Mouse (Mus musculus): ENCODE results near the gene Arl16. TPM values are rescaled to one million over a fixed set of nuclear protein-coding genes. Genes with fewer than 3 reads are reported as not detected.

Arl16 gene
- polyA plus RNA-seq, 1 experiment from 2014 or later = 36.3 TPM

DNA sequence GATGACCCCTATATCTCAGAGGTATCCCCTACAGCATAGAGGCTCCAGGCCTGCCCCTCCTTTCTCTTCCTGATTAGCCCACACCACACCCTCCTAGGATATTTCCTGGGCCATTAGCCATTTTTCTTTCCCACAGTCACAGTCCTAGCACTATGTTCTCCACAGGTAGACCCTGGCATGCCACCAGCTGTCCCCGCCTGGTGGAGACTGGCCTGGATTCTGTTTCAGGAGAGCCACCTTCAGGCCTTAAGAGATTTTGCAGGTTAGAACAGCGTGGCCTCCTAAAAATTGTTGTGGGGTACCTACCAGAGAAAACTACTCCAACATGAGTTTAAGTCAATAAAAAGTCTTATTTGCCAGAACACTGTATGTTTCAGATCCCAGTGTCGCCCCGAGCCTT, 39.5 kb upstream of the Arl16 start:
- ATAC-seq (no peak), DNase-seq (ENCODE audit: low read depth, low spot score) (no peak)
- no peak for TF ChIP-seq CTCF (IDR thresholded peaks at IDR 0.05)
- in situ Hi-C loops (cut with MboI; ENCODE audit: low pct_unique_long_range_greater_than_20kb) = no loop called here
- no peaks in the 10 kb centered on the region for H3K27me3 ChIP-seq
- ChIA-PET CTCF (interaction anchor here (1.1 to 4.2 kb wide), 3 partner anchors 8 to 16 kb away, joined by 3 to 26 read pairs (median 3); partner anchors contain the start of gene Slc25a10), POLR2A (no interaction called here)

DNA sequence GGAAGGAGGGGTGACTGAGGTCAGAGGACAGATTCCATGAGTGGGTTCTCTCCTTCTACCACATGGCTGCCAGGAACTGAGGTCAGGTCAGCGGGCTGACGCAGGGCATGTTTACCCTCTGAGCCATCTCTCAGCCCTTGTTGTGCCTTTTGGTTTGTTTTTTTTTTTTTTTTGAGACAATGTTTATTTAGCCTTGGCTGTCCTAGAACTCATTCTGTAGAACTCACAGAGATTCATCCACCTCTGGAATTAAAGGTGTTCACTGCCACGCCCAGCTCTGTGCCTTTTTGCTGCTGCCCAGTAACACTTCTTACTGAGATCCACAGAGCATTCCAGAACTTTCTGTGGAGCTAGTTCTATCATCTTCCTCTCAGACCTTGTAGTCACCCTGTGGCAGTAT, 38.3 kb upstream of the Arl16 start:
- POLR2A ChIA-PET = no interaction called here
- ATAC-seq = no peak
- no peak for TF ChIP-seq CTCF (IDR thresholded peaks at IDR 0.05)
- DNase-seq (ENCODE audit: low read depth, low spot score) = no peak
- CTCF ChIA-PET = interaction anchor here (1.1 to 4.2 kb wide), 2 partner anchors 10 to 15 kb away, joined by 3 to 26 read pairs; partner anchors contain the start of gene Slc25a10
- no peaks in the 10 kb centered on the region for H3K27me3 ChIP-seq
- in situ Hi-C loops (cut with MboI; ENCODE audit: low pct_unique_long_range_greater_than_20kb) = no loop called here

- CTCF ChIA-PET = interaction anchor here (1.9 kb wide), 1 partner anchor 12 kb away, joined by 8 read pairs; no protein-coding TSS in a partner anchor
- POLR2A ChIA-PET = interaction anchor here (0.6 to 1.8 kb wide), 2 partner anchors 10 to 13 kb away, joined by 3 to 4 read pairs; partner anchors contain the start of gene Slc25a10
- no peak for TF ChIP-seq CTCF (IDR thresholded peaks at IDR 0.05)
- no peaks in the 10 kb centered on the region for H3K27me3 ChIP-seq
- ATAC-seq (no peak), DNase-seq (ENCODE audit: low read depth, low spot score) (no peak)
- in situ Hi-C loops (cut with MboI; ENCODE audit: low pct_unique_long_range_greater_than_20kb) = no loop called here
Measured at GRCm38 (mm10) chr11:120501701-120502100, 34.3 kb upstream of the Arl16 start.

- ATAC-seq (no peak), DNase-seq (ENCODE audit: low read depth, low spot score) (no peak)
- ChIA-PET CTCF (interaction anchor here (1.2 kb wide), 1 partner anchor 11 kb away, joined by 3 read pairs; no protein-coding TSS in a partner anchor), POLR2A (interaction anchor here (0.6 to 1.8 kb wide), 2 partner anchors 9 to 14 kb away, joined by 3 to 4 read pairs; partner anchors contain the start of gene Slc25a10)
- no peak for TF ChIP-seq CTCF (IDR thresholded peaks at IDR 0.05)
- H3K27me3 ChIP-seq = no peaks in the 10 kb centered on the region
- in situ Hi-C loops (cut with MboI; ENCODE audit: low pct_unique_long_range_greater_than_20kb) = no loop called here
Measured at GRCm38 (mm10) chr11:120501018-120501417, 33.6 kb upstream of the Arl16 start.

GRCm38 (mm10) chr11:120500357-120500756, 33.0 kb upstream of the Arl16 start:
- POLR2A ChIA-PET = interaction anchor here (0.6 to 1.8 kb wide), 2 partner anchors 8 to 297 kb away, joined by 3 to 4 read pairs; partner anchors contain the start of gene Slc25a10
- ATAC-seq (no peak), DNase-seq (ENCODE audit: low read depth, low spot score) (no peak)

DNA sequence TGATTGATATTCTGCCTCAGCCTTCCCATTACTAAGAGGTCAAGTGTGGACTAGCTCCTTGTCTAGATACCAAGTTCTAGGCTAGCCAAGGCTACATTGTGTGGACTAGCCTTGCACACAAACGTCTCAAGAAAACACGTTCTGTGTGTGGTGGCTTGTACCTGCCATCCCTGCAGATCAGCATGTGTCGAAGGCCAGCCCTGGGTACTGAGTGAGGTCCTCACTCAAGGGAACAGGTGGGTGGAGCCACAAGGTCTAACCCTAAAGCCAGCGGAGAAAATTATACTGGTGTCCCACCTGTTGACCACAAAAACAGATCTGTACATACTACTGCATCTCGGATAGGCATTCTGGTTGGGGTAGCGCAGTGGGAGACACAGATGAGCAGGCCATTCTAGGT, 32.5 kb upstream of the Arl16 start:
- no peak for ATAC-seq
- no peak for DNase-seq (ENCODE audit: low read depth, low spot score)
- POLR2A ChIA-PET = interaction anchor here (0.6 to 1.8 kb wide), 2 partner anchors 8 to 297 kb away, joined by 3 to 4 read pairs; partner anchors contain the start of gene Slc25a10
- no peak for TF ChIP-seq CTCF (IDR thresholded peaks at IDR 0.05)
- in situ Hi-C loops (cut with MboI; ENCODE audit: low pct_unique_long_range_greater_than_20kb) = no loop called here
- CTCF ChIA-PET = interaction anchor here (1.2 kb wide), 1 partner anchor 10 kb away, joined by 3 read pairs; no protein-coding TSS in a partner anchor
- H3K27me3 ChIP-seq = no peaks in the 10 kb centered on the region

More at GRCm38 (mm10) chr11:120500357-120500756, 33.0 kb upstream of the Arl16 start:
- H3K27me3 ChIP-seq = no peaks in the 10 kb centered on the region
- TF ChIP-seq CTCF (IDR thresholded peaks at IDR 0.05) = no peak
- CTCF ChIA-PET = interaction anchor here (1.2 kb wide), 1 partner anchor 11 kb away, joined by 3 read pairs; no protein-coding TSS in a partner anchor
- in situ Hi-C loops (cut with MboI; ENCODE audit: low pct_unique_long_range_greater_than_20kb) = no loop called here

DNA sequence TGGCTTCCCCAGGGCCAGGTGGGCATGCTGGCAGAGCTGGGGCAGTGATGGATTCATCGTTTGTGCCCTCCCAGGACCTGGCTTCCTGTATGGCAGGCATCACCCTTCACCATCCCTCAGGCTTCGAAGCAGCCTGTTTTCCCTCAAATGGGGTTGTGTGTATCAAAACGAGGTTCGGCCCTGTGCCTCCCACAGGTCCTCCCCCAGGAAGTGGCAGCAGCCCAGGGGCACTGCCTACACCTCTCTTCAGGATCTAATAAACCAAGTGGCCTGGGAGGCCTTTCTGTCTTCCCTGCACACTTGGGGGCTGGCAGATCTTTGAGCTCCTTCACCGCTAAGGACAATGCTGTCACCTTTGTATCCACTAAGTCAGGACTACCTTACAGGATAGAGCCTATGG, 31.5 kb upstream of the Arl16 start:
- no peak for TF ChIP-seq CTCF (IDR thresholded peaks at IDR 0.05)
- POLR2A ChIA-PET = no interaction called here
- no peak for DNase-seq (ENCODE audit: low read depth, low spot score)
- CTCF ChIA-PET = no interaction called here
- in situ Hi-C loops (cut with MboI; ENCODE audit: low pct_unique_long_range_greater_than_20kb) = no loop called here
- H3K27me3 ChIP-seq = no peaks in the 10 kb centered on the region
- ATAC-seq = no peak

- H3K27me3 ChIP-seq = no peaks in the 10 kb centered on the region
- no peak for TF ChIP-seq CTCF (IDR thresholded peaks at IDR 0.05)
- ChIA-PET POLR2A (no interaction called here), CTCF (interaction anchor here (1.1 kb wide), 1 partner anchor 9 kb away, joined by 3 read pairs; no protein-coding TSS in a partner anchor)
- in situ Hi-C loops (cut with MboI; ENCODE audit: low pct_unique_long_range_greater_than_20kb) = no loop called here
- ATAC-seq = no peak
- DNase-seq (ENCODE audit: low read depth, low spot score) = no peak
Measured at GRCm38 (mm10) chr11:120498226-120498625, 30.8 kb upstream of the Arl16 start.

- no peak for DNase-seq (ENCODE audit: low read depth, low spot score)
- no peak for TF ChIP-seq CTCF (IDR thresholded peaks at IDR 0.05)
- no peak for ATAC-seq
- POLR2A ChIA-PET = interaction anchor here (0.6 kb wide), 1 partner anchor 89 kb away, joined by 3 read pairs; no protein-coding TSS in a partner anchor
- CTCF ChIA-PET = interaction anchor here (1.1 kb wide), 1 partner anchor 8 kb away, joined by 3 read pairs; no protein-coding TSS in a partner anchor
- no peaks in the 10 kb centered on the region for H3K27me3 ChIP-seq
- in situ Hi-C loops (cut with MboI; ENCODE audit: low pct_unique_long_range_greater_than_20kb) = no loop called here
Measured at GRCm38 (mm10) chr11:120497436-120497835, 30.0 kb upstream of the Arl16 start.

GRCm38 (mm10) chr11:120493911-120494310, 26.5 kb upstream of the Arl16 start:
- no peak for DNase-seq (ENCODE audit: low read depth, low spot score)
- H3K27me3 ChIP-seq = no peaks in the 10 kb centered on the region
- ATAC-seq = no peak
- in situ Hi-C loops (cut with MboI; ENCODE audit: low pct_unique_long_range_greater_than_20kb) = no loop called here
- POLR2A ChIA-PET = no interaction called here
- CTCF ChIA-PET = interaction anchor here (0.9 to 1.2 kb wide), 2 partner anchors 16 to 72 kb away, joined by 3 read pairs; no protein-coding TSS in a partner anchor
- TF ChIP-seq CTCF (IDR thresholded peaks at IDR 0.05) = no peak

DNA sequence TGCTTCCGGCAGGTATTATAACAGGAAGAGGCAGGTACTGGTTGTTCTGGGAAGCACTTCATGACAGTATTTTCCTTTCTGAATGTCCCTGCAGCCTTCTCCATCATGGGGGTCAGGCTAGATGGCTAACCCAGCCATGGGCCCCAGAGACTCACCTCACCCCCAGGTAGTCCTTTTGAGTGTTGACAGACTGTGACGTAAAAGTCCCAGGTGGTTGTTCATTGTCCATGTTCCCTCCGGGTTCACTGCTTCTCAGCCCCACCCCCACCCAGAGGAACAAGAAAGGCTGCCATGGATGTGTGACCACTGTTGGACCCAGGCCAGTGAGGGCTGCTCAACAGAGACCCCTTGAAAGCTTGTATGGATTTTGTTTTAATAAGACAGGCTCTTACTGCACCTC, 25.9 kb upstream of the Arl16 start:
- in situ Hi-C loops (cut with MboI; ENCODE audit: low pct_unique_long_range_greater_than_20kb) = no loop called here

More for the DNA sequence above, 25.9 kb upstream of the Arl16 start:
- ChIA-PET CTCF (interaction anchor here (0.9 to 4.6 kb wide), 4 partner anchors 14 to 84 kb away, joined by 3 to 26 read pairs (median 4); no protein-coding TSS in a partner anchor), POLR2A (interaction anchor here (0.8 kb wide), 1 partner anchor 11 kb away, joined by 3 read pairs; no protein-coding TSS in a partner anchor)
- no peaks in the 10 kb centered on the region for H3K27me3 ChIP-seq
- no peak for DNase-seq (ENCODE audit: low read depth, low spot score)
- TF ChIP-seq CTCF (IDR thresholded peaks at IDR 0.05) = no peak
- ATAC-seq = no peak
